Mouse (Mus musculus) limb, embryonic 12.5 days (tissue): ENCODE measurements around the gene Fam45a. TPM values are rescaled to one million over a fixed set of nuclear protein-coding genes. Genes with fewer than 3 reads are reported as not detected.
"Not testable (repeated sequence)": the region's sequence is repeated elsewhere in the genome, so short reads cannot be mapped to it uniquely, and the experiment has no call there.

Source experiments
- ATAC-seq: fragments of 200-750 bp; cut with Nextera tagmentation; 2 replicates; pipeline ENCODE4 v1.8.0; 2017; ENCODE audit warnings: low read depth, moderate TSS enrichment; ENCODE audit not compliant: insufficient number of reproducible peaks, insufficient read depth, low FRiP score, low TSS enrichment
- H3K27ac ChIP-seq: fragments of 300-500 bp; sonication (generic); 2 replicates; pipeline ENCODE4 v1.5.1; 2016; ENCODE audit warnings: mild to moderate bottlenecking, moderate library complexity
- H3K27me3 ChIP-seq: fragments of 300-500 bp; sonication (generic); 2 replicates; pipeline ENCODE4 v1.6.1; 2016; ENCODE audit warnings: mild to moderate bottlenecking, moderate library complexity
- H3K36me3 ChIP-seq: fragments of 300-500 bp; sonication (generic); 2 replicates; pipeline ENCODE4 v1.6.1; 2016; ENCODE audit warnings: mild to moderate bottlenecking, moderate library complexity
- H3K4me1 ChIP-seq: fragments of 300-500 bp; sonication (generic); replicated peaks from 2 replicates; pipeline ENCODE4 v1.6.1; 2016
- H3K4me2 ChIP-seq: fragments of 300-500 bp; sonication (generic); 2 replicates; pipeline ENCODE4 v1.6.1; 2016; ENCODE audit warnings: mild to moderate bottlenecking, moderate library complexity
- H3K4me3 ChIP-seq: fragments of 300-500 bp; sonication (generic); replicated peaks from 2 replicates; pipeline ENCODE4 v1.5.1; 2016; ENCODE audit warnings: mild to moderate bottlenecking
- H3K9ac ChIP-seq: fragments of 300-500 bp; sonication (generic); replicated peaks from 2 replicates; pipeline ENCODE4 v1.6.1; 2016; ENCODE audit warnings: mild to moderate bottlenecking, moderate library complexity
- H3K9me3 ChIP-seq: fragments of 300-500 bp; sonication (generic); 2 replicates; pipeline ENCODE4 v1.6.1; 2016; ENCODE audit warnings: mild to moderate bottlenecking, moderate library complexity
- WGBS: fragments of 180-500 bp; shearing (Covaris S2); methylation state at CpG from one replicate; pipeline ENCODE4 v1.1.7; 2016; 5-methylcytosine and 5-hydroxymethylcytosine counted together
- microRNA-seq: library from miRNA; unstranded; fragments of <30 nt; microRNA quantifications from one replicate; pipeline ENCODE4, GENCODE M21; 2017
- polyA plus RNA-seq: library from polyadenylated mRNA; unstranded; fragments of >200 nt; fragmentation: Nextera tagmentation; extraction: Ambion mirVana; gene quantifications from 2 replicates; pipeline ENCODE4 v1.2.1, GENCODE M21; 2016

The Fam45a gene
- polyA plus RNA-seq, 1 experiment from 2014 or later = 31.4 TPM

DNA sequence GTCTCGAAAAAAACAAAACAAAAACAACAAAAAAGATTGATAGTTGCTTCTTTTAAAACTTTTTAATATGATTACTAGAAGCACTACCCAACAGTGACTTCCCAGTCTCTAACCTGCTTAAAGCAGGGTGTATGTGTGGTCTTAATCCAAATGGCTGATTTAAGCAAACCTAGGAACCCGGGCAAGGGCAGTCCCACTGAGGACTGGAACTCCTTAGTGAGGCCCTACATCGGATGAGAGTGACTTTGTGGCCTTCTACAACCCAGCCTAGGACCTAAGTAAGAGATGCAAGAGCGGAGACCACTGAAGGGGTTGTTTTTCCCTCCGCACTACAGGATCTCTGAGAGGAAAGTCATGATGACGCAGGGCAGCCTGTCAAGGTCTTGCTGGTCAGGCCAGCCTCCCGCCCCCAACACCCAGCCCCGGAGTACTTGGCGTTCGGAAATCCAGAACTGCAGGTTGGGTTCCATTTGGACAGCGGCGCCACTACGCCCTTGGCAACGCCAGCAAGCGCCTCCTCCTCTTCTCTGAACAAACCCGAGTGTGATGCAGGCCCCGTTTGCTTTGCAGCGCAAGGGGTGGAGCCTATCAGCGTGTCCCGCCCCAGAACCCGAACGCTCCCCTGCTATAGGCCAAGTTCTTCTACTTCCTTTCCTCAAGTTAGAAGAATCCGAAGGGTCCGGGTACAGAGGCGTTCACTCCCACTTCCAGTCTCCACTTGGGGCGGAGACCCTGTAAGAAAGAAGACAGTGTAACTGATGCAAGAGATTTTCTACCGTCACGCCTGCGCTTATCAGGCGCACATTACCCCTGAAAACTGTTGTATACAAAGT is 49.7 kb downstream of the Fam45a start, which contains the start of gene Sfxn4:
Sfxn4 (minus strand) TSS at position 612 of the 833 bp plus-strand sequence.
- peak within 1 kb of the TSS; percentile 60 for H3K4me3 ChIP-seq
- WGBS = 4% methylated on average over 30 of the region's 30 CpGs

DNA sequence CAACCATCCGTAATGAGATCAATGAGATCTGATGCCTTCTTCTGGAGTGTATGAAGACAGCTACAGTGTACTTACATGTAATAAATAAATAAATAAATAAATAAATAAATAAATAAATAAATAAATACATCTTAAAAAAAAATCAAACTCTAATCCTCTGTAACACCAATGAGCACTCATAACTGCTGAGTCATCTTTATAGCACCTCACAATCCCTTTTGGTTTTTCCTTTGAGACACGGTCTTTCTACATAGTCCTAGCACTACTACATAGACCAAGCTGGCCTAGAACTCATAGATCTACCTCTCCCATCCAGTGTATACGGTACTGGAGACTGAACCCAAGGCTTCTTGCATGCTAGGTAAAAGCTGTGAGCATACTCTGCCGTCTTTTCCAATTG is 54.8 kb downstream of the Fam45a start:
- H3K4me3 ChIP-seq, H3K4me2 ChIP-seq, H3K4me1 ChIP-seq, H3K9ac ChIP-seq, H3K27me3 ChIP-seq, ATAC-seq, H3K9me3 ChIP-seq, H3K27ac ChIP-seq: not testable (repeated sequence)
- H3K36me3 ChIP-seq = peaks cover 45% of the 10 kb centered on the region
- 97% methylated on average over 4 of the region's 4 CpGs for whole genome bisulfite sequencing

More for the DNA sequence above, 49.7 kb downstream of the Fam45a start, which contains the start of gene Sfxn4:
- peaks cover 16% of the 10 kb centered on the region for H3K36me3 ChIP-seq
- H3K9ac ChIP-seq = peak within 1 kb of the TSS; percentile 71
- no peaks in the 10 kb centered on the region for H3K9me3 ChIP-seq
- peak within 1 kb of the TSS; percentile 75 for H3K27ac ChIP-seq
- no peaks in the 10 kb centered on the region for H3K27me3 ChIP-seq
- no peaks in the 10 kb centered on the region for H3K4me1 ChIP-seq
- peak; percentile 99 for ATAC-seq
- H3K4me2 ChIP-seq = peak within 1 kb of the TSS; percentile 72

DNA sequence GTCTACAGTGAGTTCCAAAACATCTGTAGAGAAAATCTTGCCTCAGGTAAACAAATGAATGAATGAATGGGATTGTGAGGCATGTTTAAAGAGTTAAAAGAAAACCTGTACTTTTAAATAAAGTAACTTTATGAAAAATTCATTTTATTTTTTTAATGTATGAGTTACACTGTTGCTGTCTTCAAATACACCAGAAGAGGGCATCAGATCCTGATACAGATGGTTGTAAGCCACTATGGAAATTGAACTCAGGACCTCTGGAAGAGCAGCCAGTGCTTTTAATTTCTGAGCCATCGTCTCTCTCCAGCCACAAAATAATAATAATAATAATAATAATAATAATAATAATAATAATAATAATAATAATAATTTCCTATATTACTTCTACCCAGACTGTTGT is 59.1 kb downstream of the Fam45a start:
- Histone ChIP-seq H3K4me2 (no peak overlapping the region), H3K9me3 (no peaks in the 10 kb centered on the region), H3K27me3 (no peaks in the 10 kb centered on the region), H3K36me3 (peaks cover 43% of the 10 kb centered on the region), H3K4me3 (no peak overlapping the region), H3K9ac (no peak overlapping the region), H3K4me1 (peaks cover 13% of the 10 kb centered on the region), H3K27ac (no peak overlapping the region)
- no peak for ATAC-seq
- 97% methylated on average over 1 of the region's 1 CpGs for WGBS

DNA sequence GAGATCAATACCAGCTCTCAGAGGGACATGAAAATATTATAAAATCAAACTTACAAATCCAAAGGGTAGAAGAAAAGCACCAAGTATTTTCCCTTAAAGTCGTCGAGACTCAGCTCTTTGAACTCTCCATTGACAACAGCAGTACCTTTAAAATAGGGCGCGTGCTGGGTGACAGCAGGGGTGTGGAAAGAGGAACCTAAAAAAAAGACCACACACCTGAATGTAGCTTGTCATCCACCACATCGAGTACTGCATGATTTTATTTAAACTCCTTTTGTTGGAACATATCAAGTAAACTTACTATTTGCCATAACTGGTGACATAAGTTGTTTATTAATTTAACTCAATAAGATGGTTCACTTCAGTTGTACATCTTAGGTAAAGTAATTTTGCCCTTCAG is 60.0 kb downstream of the Fam45a start:
- Histone ChIP-seq H3K27ac (no peak overlapping the region), H3K4me1 (peaks cover 13% of the 10 kb centered on the region), H3K9me3 (no peaks in the 10 kb centered on the region), H3K27me3 (no peaks in the 10 kb centered on the region), H3K9ac (no peak overlapping the region), H3K4me2 (no peak overlapping the region), H3K36me3 (peaks cover 41% of the 10 kb centered on the region), H3K4me3 (no peak overlapping the region)
- no peak for ATAC-seq
- WGBS = 93% methylated on average over 5 of the region's 5 CpGs

DNA sequence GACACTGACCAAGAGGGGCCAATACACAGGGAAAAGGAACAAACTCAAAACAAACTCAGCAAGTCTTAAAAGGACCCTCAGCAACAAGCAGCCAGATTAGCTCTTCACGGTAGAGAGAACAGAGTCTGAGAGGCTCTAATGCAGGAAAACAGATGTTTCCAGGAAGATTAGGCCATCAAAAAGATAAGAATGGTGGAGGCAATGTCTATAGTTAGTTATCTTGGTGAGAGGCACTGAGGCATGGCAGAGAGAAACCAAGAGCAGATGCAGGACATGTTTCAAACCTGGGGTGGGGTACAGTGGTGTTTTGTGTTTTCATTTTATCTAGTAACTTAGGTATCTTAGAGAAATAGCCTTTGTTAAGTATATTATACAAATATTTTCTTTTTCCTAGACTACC is 60.9 kb downstream of the Fam45a start:
- no peak overlapping the region for H3K4me2 ChIP-seq
- peaks cover 13% of the 10 kb centered on the region for H3K4me1 ChIP-seq
- H3K27me3 ChIP-seq = no peaks in the 10 kb centered on the region
- ATAC-seq = no peak
- no peak overlapping the region for H3K9ac ChIP-seq
- WGBS = 70% methylated on average over 1 of the region's 1 CpGs
- no peak overlapping the region for H3K27ac ChIP-seq
- peaks cover 34% of the 10 kb centered on the region for H3K36me3 ChIP-seq
- no peaks in the 10 kb centered on the region for H3K9me3 ChIP-seq
- no peak overlapping the region for H3K4me3 ChIP-seq

DNA sequence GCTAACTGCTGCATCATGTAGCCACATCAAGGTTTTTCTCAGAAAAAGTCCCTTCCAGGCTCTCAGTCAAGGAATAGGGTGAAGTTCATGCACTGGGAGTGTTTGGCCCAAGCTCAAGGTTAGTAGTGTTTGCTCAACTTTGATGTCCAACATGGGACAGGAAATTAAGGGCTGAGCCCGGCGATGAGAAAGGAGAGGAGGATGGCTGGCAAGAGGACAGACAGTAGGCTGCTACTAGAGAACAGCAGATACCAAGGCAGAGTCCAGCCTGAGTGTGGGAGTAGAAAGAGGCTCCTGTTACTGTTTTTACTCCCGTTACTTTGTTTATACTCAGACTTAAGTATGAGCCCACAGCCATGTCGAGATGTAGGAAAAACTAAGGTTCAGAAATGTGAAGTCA is 62.1 kb downstream of the Fam45a start:
- H3K9ac ChIP-seq = peak overlapping the region; percentile 40; the same call in 1 of the 2 replicates
- ATAC-seq = no peak
- H3K27me3 ChIP-seq = no peaks in the 10 kb centered on the region
- H3K4me2 ChIP-seq = peak overlapping the region; percentile 73
- WGBS = 31% methylated on average over 4 of the region's 4 CpGs
- H3K36me3 ChIP-seq = peaks cover 24% of the 10 kb centered on the region
- H3K4me3 ChIP-seq = peak overlapping the region; percentile 62
- 0 out of 2 replicates have a peak overlapping the region, but pooled peaks have one; percentile 17 for H3K27ac ChIP-seq
- H3K9me3 ChIP-seq = no peaks in the 10 kb centered on the region
- H3K4me1 ChIP-seq = peaks cover 13% of the 10 kb centered on the region

DNA sequence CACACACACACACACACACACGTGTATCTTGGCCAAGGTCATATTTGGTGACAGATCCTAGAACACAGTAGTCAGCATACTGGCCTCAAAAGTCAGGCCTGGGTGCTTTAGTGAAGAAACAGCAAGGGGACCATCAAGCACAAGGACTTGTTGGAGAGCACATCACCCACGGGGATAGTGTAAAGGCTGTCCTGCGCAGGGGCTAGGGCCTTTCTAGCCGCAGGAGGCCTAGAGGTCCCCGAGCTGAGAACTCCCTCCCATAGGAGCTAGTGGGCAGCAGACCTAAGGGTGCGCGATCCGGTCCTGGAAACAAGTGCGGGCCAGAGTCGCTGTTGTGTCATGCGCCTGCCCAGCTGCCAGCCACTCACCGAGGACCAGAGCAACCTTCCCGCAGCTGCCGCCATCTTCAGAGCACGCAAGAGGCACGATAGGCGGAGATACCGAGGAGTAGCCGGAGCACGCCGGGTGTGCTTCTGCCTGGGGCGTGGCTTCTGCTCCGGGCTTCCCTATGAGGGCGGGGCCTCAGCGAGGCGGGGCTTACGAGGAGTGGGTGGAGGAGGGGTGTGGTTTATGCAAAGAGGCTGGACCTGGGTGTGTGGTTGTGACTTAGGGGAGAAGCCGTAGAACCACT is 62.8 kb downstream of the Fam45a start, which contains the start of gene Prdx3:
Prdx3 (minus strand) TSS at position 493 of the 631 bp plus-strand sequence.
- WGBS = under 1% methylated on average over 28 of the region's 28 CpGs
- H3K9ac ChIP-seq = peak within 1 kb of the TSS; percentile 69
- ATAC-seq = peak; percentile 97
- peak within 1 kb of the TSS; percentile 73 for H3K27ac ChIP-seq
- no peaks in the 10 kb centered on the region for H3K9me3 ChIP-seq
- H3K4me1 ChIP-seq = peaks cover 13% of the 10 kb centered on the region
- H3K4me3 ChIP-seq = peak within 1 kb of the TSS; percentile 62
- H3K4me2 ChIP-seq = peak within 1 kb of the TSS; percentile 73
- H3K27me3 ChIP-seq = no peaks in the 10 kb centered on the region
- H3K36me3 ChIP-seq = peaks cover 18% of the 10 kb centered on the region

DNA sequence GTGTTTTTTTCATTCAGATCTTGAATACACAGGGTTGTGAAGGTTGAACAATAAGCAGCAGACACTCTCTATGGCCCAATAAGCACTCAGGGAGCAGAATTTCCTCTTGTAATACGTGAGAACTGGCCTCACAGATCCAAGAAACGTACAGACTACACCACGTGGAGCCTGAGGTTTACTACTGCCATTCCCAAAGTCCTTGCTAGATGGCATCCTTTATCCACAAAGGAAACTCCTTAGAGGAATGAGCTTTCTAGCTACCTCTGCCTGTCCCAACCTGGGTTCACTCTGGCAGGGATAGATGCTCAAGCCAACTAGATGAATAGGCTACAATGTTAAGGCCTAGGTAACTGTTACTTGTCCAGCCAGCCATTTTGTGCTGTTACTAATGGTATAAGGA is 71.7 kb downstream of the Fam45a start:
- Histone ChIP-seq H3K27me3 (no peaks in the 10 kb centered on the region), H3K27ac (no peak overlapping the region), H3K9ac (no peak overlapping the region), H3K9me3 (no peaks in the 10 kb centered on the region), H3K36me3 (no peaks in the 10 kb centered on the region), H3K4me1 (no peaks in the 10 kb centered on the region), H3K4me3 (no peak overlapping the region), H3K4me2 (no peak overlapping the region)
- WGBS = 5% methylated on average over 3 of the region's 3 CpGs
- ATAC-seq = peak; percentile 31; the same call in 1 of the 2 replicates

Small RNA genes lying within 50 kb of the gene (microRNA-seq; reads per million reads assigned to microRNA genes)
- not detected for gene mmu-mir-3084-1

Other genes with a start within 250 kb of the Fam45a start
- 32.3 and 32.9 TPM in 2 replicates for gene Cacul1, start 230.6 kb upstream of the Fam45a start, polyA plus RNA-seq
- gene Nanos1, start 55.6 kb upstream of the Fam45a start, polyA plus RNA-seq = 1.9 and 2.4 TPM in 2 replicates
- gene Eif3a, start 20.9 kb upstream of the Fam45a start, polyA plus RNA-seq = 143 and 157 TPM in 2 replicates
- 14.1 and 15.5 TPM in 2 replicates for gene Sfxn4, start 49.9 kb downstream of the Fam45a start, polyA plus RNA-seq
- 79.2 and 85.2 TPM in 2 replicates for gene Prdx3, start 63.0 kb downstream of the Fam45a start, polyA plus RNA-seq
- 0.99 and 1.4 TPM in 2 replicates for gene Grk5, start 78.2 kb downstream of the Fam45a start, polyA plus RNA-seq